Mouse (Mus musculus): Measurements from ENCODE around the gene Ubash3b.

DNA sequence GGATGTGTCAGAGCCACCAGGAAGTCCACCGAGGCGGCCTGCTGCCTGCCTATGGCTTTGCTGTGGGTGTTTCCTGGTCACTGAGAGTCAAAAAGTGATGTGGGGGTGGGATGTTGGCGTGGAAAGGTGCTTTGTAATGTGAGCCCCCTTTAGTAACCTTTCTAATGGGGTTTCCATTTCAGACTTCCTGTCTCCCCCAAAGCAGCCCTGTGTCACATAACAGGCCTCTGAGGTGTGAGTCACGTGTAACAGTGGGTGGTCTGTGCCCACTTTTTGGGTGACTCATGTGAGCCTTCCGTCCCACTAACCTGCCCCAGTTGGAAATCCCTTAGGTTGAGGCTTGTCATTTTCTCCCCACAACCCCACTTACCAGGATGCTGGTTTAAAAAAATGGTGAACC is 167.4 kb downstream of the Ubash3b start:
- TF ChIP-seq CTCF (IDR thresholded peaks at IDR 0.05; ENCODE audit: extremely low read depth, insufficient read length, insufficient replicate concordance, low read depth, low read length): no peak
- no peak for TF ChIP-seq POLR2A (IDR thresholded peaks at IDR 0.05; ENCODE audit: low read depth, low read length)
